Mouse (Mus musculus): Measurements from ENCODE around the gene Slc6a20a. TPM values are rescaled to one million over a fixed set of nuclear protein-coding genes. Genes with fewer than 3 reads are reported as not detected.
A peak's percentile ranks its signal among the peaks of the same experiment; 100 is the strongest.
"Not testable (repeated sequence)": the region's sequence is repeated elsewhere in the genome, so short reads cannot be mapped to it uniquely, and the experiment has no call there.

The Slc6a20a gene
- 10 to 100 TPM; 15.8 to 21.6 (median 18.3) TPM for total RNA-seq (2022)

GRCm38 (mm10) chr9:123678327-123679105 lies at the start of gene Slc6a20a, which contains the start of gene Ccr9:
TSS of gene Slc6a20a (minus strand) at chr9:123678885.
TSS of gene Ccr9 (plus strand) at chr9:123678439.
- DNase-seq (ENCODE audit: low spot score in 2 of 2), result no peak

- DNase-seq (ENCODE audit: low spot score in 2 of 2), result no peak
These were observed 44.2 kb upstream of the Slc6a20a start for GRCm38 (mm10) chr9:123722737-123723493.

GRCm38 (mm10) chr9:123717186-123718008 lies 38.7 kb upstream of the Slc6a20a start, which contains the start of gene Lztfl1:
TSS of gene Lztfl1 (minus strand) at chr9:123717697.
- peak; percentile 97 for DNase-seq (ENCODE audit: low spot score in 2 of 2)

- DNase-seq (ENCODE audit: low spot score in 2 of 2), result no peak
These were observed 37.6 kb upstream of the Slc6a20a start for GRCm38 (mm10) chr9:123716301-123716700.

- no peak for DNase-seq (ENCODE audit: low spot score in 2 of 2)
These were observed 34.4 kb upstream of the Slc6a20a start for GRCm38 (mm10) chr9:123713111-123713510.

- no peak for DNase-seq (ENCODE audit: low spot score in 2 of 2)
These were observed 30.5 kb upstream of the Slc6a20a start for GRCm38 (mm10) chr9:123709226-123709625.

GRCm38 (mm10) chr9:123701822-123702221 lies 23.1 kb upstream of the Slc6a20a start:
- DNase-seq (ENCODE audit: low spot score in 2 of 2), result no peak

- peak in 1 of 2 experiments; percentile 8 for DNase-seq (ENCODE audit: low spot score in 2 of 2)
These were observed 17.1 kb upstream of the Slc6a20a start for GRCm38 (mm10) chr9:123695634-123696302.

- no peak for DNase-seq (ENCODE audit: low spot score in 2 of 2)
These were observed 9.5 kb upstream of the Slc6a20a start for GRCm38 (mm10) chr9:123688227-123688626.

- no peak for DNase-seq (ENCODE audit: low spot score in 2 of 2)
These were observed 7.5 kb upstream of the Slc6a20a start for GRCm38 (mm10) chr9:123686206-123686605.

GRCm38 (mm10) chr9:123683704-123684103 lies 5.0 kb upstream of the Slc6a20a start:
- no peak for DNase-seq (ENCODE audit: low spot score in 2 of 2)

GRCm38 (mm10) chr9:123679198-123679597 lies 513 bp upstream of the Slc6a20a start:
- DNase-seq (ENCODE audit: low spot score in 2 of 2), result no peak

GRCm38 (mm10) chr9:123665645-123666044 lies 13.0 kb downstream of the Slc6a20a start:
- peak in 1 of 2 experiments; percentile 18 for DNase-seq (ENCODE audit: low spot score in 2 of 2)

- DNase-seq (ENCODE audit: low spot score in 2 of 2), result not testable (repeated sequence)
These were observed 18.6 kb downstream of the Slc6a20a start for GRCm38 (mm10) chr9:123659986-123660676.

- DNase-seq (ENCODE audit: low spot score in 2 of 2), result no peak
These were observed 19.7 kb downstream of the Slc6a20a start for GRCm38 (mm10) chr9:123658981-123659380.

- DNase-seq (ENCODE audit: low spot score in 2 of 2), result no peak
These were observed 21.2 kb downstream of the Slc6a20a start for GRCm38 (mm10) chr9:123657457-123657856.

- no peak for DNase-seq (ENCODE audit: low spot score in 2 of 2)
These were observed 27.3 kb downstream of the Slc6a20a start for GRCm38 (mm10) chr9:123651369-123651768.

- DNase-seq (ENCODE audit: low spot score in 2 of 2), result no peak
These were observed 28.7 kb downstream of the Slc6a20a start for GRCm38 (mm10) chr9:123649785-123650511.

GRCm38 (mm10) chr9:123640106-123640505 lies 38.6 kb downstream of the Slc6a20a start:
- no peak for DNase-seq (ENCODE audit: low spot score in 2 of 2)

Data from layer of hippocampus, adult 8-10 months (tissue).